Mouse (Mus musculus) 416B (cell line): Measurements from ENCODE around the gene Polr2h.
A peak's percentile ranks its signal among the peaks of the same experiment; 100 is the strongest.
"Not testable (repeated sequence)": the region's sequence is repeated elsewhere in the genome, so short reads cannot be mapped to it uniquely, and the experiment has no call there.

ENCODE experiments used
- DNase-seq: peaks from one replicate; pipeline ENCODE4 v3.0.0; 2011; ENCODE audit warnings: low read depth

Gene Polr2h

DNA sequence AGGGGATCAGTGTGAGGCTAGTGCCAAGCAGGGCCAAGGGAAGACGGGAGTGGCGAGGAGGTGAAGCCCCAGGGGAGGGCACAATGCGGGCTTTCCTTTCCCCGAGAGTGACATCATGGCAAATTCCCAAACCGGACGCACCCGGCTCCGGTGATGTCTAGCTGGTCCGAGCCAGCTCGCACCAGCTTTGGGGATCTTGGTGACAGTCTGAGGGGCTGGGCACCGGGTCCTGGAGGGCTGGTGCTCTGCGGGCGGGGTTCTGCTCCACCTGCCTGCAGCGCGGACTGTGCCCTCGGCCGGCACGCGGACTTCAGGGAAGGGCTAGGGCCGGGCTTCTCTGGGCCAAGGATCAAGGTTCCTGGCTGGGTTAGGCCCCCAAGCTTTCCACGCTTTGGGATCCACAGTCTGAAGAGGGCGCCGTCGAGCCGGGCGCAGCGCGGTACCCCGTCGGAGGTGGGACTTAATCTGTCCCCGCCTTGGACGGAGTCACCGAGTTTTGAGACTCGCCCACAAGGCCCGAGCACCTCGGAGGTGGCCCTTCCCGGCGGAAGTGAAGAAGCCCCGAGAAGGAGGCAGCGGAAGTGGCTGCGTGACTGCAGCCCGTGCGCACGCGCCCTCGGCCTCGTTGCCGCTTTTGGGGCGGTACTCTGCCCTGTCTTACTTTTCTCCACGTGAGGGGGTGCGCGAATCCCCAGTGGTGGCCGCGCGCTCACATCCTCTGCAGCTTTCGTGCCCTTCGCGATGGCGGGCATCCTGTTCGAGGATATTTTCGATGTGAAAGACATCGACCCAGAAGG, at the start of gene Polr2h, which contains the start of gene Clcn2:
TSS of gene Polr2h (plus strand) at position 485 of the 797 bp plus-strand sequence.
TSS of gene Clcn2 (minus strand) at position 566 of the 797 bp plus-strand sequence.
- peak; percentile 99 for DNase-seq

DNA sequence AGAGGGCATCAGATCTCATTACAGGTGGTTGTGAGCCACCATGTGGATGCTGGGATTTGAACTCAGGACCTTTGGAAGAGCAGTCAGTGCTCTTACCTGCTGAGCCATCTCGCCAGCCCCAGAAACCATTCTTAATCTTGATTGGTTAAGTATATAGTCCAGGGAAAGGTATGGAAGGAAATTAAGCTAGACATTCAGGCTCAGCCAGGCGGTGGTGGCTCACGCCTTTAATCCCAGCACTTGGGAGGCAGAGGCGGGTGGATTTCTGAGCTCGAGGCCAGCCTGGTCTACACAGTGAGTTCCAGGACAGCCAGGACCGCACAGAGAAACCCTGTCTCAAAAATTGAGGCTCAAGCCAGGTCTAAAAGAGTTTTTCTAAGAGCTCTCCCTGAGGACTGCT, 49.5 kb upstream of the Polr2h start, which contains the start of gene Eif4g1:
TSS of gene Eif4g1 (plus strand) at position 301 of the 400 bp plus-strand sequence.
- not testable (repeated sequence) for DNase-seq

DNA sequence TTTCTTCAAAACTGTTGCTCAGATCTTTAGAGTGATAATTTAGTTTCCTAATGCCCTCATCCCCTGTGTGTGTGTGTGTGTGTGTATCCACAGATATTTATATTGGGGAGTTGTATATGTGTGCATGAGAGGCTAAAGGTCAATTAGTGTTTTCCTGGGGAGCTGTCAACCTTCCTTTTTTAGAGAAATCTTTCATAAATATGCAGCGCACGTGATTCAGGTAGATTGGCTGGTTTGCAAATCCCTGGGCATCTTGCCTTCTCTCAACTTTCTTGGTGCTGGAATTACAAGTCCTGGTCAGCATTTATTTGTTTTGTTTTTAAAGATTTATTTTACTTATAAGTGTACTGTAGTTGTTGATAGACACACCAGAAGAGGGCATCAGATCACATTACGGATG, 47.2 kb upstream of the Polr2h start:
- no peak for DNase-seq

DNA sequence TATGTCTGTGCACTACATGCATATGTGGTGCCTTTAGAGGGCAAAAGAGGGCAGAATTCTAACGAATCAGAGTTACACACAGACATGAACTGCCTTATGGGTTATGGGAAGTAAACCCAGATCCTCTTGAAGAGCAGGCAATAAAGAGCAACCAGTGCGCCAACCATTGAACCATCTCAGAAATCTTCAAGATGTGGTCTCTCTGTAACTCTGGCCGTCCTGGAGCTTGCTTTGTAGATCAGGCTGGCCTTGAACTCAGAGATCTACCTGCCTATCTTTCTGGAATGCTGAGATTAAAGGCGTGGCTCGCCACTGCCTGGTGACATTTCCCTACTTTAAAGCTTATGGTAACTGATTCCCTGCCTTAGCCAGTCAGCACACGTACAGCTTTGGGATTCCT, 45.6 kb upstream of the Polr2h start:
- DNase-seq, result peak; percentile 84

DNA sequence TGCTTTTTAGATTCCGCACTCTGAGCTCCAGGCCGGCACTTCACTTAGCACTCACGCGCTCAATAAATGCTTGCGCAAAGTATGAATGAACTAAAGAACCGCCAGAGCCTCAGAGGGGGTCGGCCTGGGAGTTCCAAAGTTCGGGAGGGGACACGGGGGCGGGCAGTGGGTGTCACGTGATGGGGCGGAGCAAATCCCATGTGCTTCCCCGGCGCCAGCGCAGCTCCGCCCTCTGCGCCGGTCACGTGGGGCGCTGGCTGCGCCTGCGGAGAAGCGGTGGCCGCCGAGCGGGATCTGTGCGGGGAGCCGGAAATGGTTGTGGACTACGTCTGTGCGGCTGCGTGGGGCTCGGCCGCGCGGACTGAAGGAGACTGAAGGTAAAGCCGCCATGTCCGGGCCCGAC, 45.0 kb upstream of the Polr2h start:
- DNase-seq, result peak; percentile 95

DNA sequence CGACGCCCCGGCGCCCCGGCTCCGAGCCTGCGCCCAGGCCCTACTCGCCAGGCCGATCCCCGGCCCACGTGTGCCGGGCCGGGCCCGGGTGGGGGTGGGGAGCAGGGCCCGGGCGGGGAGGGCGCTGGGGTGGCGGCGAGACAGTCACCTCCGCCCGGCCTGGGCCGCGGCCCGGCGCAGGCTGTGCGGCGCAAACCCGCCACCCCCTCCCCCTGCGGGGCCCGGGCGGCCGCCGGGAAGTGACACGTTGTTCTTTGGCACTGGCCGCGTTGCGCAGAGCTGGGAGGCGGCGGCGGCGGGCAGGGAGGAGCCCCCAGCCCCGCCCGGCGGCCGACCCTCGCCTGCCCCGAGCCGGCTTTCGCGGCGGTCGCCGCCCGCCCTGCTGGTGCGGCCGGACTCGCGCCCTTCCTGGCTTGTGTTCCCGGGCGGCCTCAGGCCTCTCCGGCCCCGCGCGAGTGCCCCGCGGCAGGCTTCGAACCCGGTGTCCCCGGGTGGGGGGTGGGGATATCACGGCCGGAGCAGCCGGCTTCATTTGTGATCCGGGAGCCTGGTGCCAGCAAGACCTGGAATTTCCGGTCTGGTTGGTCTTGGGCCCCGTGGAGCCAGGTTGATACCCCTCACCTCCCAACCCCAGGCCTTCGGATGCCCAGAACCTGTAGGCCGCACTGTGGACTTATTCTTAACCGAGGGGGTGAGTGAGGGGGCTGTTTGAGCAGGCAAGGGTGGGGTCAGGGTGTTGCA, 44.3 kb upstream of the Polr2h start:
- DNase-seq, result no peak

DNA sequence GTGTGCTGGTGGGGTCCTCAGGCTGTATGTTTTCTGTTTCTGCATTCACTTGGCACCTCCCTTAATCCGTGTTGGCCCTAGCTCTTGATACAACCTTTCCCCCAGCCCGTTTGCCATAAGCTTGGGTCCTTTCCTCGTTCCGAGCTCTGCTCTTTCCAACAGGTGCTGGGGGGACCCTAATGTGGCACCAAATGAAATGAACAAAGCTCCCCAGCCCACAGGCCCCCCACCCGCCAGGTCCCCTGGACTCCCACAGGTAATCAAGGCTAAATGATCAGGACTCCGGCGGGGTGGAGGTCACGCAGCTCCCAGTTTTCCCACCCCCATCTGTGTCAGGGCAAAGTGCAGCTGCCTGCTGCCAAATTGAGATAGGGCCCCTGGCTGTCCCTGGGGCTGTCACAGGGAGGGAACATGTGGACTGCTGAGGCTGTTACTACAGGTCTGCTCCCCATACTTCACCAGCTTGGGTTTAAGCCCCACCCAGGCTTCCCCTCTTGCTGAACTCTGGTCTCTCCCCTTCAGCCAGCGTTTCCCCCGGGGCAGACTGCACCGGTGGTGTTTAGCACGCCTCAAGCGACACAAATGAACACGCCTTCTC, 43.7 kb upstream of the Polr2h start:
- DNase-seq, result peak; percentile 61

DNA sequence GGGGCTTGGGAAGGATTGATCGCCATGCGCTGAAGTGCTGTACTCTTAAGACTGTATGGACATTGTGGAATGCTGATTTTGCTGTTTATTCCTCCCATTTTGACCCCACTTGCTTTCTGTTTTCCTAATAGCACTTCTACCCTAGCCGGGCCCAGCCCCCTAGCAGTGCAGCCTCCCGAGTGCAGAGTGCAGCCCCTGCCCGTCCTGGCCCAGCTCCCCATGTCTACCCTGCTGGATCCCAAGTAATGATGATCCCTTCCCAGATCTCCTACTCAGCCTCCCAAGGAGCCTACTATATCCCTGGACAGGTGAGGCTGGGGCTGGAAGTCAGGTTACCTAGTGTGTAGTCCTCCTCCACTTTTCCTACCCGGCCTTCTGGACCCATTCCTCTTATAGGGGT, 42.3 kb upstream of the Polr2h start:
- DNase-seq, result no peak

DNA sequence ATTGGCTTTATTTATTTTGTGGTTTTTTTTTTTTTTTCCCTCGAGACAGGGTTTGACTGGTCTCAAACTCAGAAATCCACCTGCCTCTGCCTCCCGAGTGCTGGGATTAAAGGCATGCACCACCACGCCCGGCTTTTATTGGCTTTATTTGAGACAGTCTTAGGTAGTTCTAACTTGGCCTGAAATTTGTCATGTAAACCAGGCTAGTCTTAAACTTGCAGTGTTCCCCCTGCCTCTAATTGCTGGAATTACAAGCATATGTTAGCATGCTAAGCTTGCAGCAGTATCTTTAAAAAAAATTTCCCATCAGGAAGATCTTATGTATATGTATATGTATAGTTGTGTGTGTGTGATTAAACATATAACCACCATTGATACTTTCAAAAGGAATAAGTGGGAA, 40.8 kb upstream of the Polr2h start:
- peak; percentile 48 for DNase-seq

DNA sequence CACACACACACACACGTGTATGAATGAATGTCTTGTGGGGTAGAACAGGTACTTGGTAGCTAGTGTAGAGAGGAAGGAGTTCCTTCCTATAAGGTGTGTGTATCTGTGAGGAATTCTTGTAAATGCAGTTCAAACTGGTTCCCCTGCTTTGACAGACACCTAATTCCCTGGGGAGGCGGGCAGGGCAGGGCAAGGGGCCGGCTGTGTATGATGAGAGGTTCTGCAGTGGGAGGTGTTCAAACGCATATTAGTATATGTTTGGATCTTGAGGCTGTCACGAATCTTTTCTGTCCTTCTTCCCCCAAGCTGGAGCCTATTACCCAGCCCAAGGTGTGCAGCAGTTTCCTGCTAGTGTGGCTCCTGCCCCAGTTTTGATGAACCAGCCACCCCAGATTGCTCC, 40.1 kb upstream of the Polr2h start:
- no peak for DNase-seq

DNA sequence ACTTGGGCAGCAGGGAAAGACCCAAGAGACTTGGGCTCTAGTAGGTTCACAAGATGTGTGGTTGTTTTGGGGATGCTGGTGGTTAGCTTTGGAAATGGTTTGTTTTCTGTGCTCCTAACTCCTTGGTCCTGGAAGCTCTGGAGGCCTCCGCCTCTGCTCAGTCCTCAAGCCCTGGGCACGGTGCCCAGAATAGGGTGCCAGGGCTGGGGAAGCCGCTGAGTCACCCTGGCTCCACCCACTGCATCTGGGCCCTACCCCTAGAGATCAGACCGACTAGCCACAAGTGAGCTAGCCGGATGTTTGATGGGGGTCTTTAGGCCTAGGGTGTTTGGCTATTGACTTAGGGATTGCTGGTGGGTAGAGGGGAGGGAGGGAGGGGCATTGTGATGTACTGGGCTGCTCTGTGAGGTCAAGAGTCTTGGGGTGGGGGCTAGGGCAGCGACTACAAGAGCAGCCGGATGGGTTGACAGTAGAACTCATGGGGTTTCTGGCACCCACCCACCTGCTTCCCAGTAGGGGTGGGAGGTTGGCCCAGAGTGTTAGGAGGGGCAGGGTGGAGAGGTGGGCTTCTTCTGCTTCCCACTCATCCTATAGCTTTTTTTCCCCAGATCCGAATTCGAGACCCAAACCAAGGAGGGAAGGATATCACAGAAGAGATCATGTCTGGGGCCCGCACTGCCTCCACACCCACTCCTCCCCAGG, 39.3 kb upstream of the Polr2h start:
- peak; percentile 90 for DNase-seq

DNA sequence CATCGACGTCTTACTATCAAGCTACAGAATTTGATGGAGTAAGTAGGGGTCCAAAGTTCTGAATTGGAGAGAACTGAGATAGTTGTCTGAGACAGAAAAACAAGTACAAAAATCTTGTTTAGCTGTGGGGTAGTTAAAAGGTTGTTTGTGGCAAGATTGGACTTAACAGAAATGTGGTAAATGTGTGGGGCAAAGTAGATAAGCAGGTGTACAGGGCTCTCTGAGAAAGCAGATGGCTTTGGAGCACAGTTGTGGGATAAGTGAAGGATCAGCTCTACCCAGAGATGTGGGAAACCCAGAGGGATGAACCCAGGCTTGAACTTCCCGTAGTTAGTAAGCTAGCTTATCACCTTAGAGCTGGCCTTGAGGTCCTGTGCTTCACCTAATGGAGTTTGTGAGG, 26.7 kb upstream of the Polr2h start:
- no peak for DNase-seq

DNA sequence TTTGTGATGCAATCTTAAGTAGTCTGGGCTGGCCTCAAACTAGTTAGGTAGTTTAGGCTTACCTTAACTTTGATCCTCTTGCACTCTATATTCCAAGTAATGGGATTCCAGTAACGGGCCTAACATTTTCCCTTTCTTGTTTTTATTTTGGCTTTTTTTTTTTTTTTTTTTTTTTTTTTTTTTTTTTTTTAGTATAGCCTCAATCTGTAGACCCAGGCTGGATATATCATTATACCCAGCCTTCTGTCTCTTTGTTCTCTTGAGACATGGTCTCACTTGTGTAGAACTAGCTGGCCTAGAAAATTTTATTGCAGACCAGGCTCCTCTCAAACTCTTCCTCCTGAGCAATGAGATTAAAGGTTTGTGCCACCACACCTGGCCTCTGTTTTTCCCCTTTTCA, 25.8 kb upstream of the Polr2h start:
- no peak for DNase-seq

DNA sequence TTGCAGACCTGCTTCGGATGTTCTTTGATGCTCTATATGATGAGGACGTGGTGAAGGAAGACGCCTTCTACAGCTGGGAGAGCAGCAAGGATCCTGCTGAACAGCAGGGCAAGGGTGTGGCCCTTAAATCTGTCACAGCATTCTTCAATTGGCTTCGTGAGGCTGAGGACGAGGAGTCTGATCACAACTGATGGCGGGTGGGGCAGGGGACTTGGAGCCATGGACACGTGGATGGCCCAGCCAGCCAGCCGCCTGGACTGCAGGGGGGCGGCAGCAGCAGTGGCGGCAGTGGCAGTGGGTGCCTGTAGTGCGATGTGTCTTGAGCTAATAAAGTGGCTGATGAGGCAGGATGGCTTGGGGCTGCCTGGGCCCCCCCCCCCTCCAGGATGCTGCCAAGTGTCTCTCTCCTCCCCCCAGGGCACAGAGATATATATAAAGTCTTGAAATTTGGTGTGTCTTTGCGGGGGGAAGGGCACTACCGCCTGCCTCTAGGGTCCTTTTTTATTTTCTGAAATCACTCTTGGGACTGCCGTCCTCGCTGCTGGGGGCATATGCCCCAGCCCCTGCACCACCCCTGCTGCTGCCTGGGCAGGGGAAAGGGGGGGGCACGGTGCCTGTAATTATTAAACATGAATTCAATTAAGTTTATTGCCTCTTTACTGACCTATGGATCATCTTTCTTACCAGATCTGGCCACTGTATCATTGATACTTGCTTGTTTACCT, 25.1 kb upstream of the Polr2h start:
- DNase-seq, result no peak

DNA sequence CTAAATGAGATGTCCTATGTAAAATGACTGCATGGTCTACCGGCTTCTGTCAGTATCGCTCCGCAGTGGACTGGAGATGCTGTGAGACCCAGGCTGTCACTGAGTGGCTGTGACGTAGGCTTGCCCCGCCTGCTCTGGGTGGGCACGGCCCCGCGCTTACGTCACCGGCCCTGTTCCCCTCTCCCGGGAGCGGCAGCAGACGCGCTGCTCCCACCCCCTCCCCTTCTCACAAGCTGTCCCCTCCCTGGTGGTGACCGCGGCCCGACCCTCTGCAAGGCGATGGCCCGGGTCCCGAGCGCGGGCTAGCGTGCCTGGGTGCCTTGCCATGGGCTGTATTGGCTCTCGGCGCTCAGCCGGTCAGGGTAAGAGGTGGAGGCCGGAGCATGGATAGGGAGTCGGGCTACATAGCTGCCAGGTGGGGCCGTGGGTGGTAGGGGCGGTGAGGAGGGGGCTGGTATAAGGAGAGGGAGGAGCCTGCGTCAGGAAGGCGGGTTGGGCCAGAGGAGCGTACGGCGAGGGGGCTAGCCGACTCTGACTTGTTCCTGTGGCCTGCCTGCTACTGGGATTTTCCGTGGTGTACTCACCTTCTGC, 24.3 kb upstream of the Polr2h start, which contains the start of gene Fam131a:
TSS of gene Fam131a (plus strand) at position 131 of the 591 bp plus-strand sequence.
- no peak for DNase-seq

DNA sequence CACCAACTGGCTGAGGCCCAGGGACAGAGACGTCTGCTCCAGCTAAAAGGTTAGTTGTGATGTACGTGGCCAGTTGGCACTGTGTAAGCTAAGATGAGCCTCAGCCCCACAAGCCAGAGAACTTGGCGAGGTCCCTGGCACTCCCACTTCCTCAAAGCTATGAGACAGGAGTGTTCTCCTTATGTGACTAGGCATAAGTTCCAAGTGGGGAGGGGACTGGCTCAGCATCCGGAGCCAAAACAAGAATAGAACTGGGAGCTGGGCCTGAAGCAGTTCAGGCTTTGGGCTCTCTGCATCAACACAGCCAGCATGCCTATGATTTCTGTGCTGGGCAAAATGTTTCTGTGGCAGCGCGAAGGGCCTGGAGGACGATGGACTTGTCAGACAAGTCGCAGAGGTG, 22.7 kb upstream of the Polr2h start:
- DNase-seq, result no peak

DNA sequence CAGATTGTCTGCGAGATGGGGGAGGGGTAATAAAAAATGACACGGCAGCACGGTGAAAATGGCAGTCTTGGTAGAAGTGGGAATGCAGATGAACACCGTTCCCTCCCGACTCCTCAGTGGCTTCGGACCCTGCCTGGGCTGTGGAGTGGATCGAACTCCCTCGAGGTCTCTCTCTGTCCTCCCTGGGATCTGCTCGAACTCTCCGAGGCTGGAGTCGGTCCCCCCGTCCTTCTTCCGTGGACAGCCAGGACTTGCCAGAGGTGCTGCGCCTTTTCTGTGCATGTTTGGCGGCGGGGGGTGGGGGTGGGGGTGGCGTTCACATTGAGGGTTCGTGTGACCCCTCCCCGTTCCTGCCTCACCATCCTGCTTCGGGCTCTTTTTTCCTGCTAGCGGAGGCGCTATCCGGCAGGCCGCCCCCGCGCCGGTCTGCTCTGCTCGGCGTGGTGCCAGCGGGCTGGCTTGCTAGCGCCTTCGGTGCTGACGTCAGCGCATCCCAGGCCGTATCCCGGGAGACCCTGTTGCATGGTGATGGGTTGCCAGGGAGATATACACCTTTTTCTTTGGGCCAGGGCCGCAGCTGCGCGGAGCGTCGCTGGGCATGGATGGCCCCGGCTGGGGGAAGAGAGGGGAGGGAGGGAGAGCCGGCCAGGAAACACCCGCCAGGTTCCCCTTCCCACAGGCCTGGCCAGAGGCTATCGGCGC, 21.7 kb upstream of the Polr2h start:
- no peak for DNase-seq

DNA sequence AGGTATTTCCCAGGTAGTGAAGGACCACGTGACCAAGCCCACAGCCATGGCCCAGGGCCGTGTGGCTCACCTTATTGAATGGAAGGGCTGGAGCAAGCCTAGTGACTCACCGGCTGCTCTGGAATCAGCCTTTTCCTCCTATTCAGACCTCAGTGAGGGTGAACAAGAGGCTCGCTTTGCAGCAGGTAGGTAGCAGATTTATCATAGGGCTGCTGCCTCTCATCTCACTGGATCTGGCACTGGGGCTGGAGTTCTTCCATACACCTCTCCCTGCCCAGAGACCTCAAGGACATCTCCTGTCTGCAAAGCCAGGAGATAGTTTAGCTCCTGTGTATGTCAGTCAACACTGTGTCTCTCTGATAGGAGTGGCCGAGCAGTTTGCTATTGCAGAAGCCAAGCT, 18.2 kb upstream of the Polr2h start:
- DNase-seq, result no peak

DNA sequence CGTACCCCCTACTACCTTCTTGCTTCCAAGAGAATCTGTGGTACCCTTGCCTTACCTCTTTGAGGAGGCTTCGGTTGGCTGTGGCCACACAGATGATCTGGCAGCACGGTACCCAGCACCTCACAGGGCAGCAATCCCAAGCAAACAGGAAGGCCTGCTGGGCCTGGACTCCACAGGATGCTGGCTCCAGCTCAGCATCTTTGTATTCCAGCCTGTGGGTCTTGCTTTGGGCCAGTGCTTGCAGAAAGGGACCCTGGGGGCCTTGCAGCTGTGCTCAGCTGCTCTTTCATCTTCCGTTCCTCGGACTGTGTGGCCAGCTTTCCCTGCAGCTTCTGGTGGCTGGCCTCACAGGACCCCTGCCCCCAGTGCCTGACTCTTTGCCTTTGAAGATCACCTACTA, 17.4 kb upstream of the Polr2h start:
- DNase-seq, result no peak

DNA sequence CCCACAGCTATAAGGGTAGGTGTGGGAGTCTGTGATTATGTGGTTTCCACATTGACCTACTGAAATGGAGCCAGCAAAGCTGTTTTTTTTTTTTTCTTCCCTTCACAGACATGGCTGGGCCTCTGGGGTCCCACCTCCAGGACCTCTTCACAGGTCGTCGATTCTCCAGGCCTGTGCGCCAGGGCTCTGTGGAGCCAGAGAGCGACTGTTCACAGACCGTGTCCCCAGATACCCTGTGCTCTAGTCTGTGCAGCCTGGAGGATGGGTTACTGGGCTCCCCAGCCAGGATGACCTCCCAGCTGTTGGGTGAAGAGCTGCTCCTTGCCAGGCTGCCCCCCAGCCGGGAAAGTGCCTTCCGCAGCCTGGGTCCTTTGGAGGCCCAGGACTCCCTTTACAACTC, 16.1 kb upstream of the Polr2h start:
- no peak for DNase-seq
